Mouse (Mus musculus) heart, postnatal 0 days (tissue): Measurements from ENCODE around the gene Nfic. TPM values are rescaled to one million over a fixed set of nuclear protein-coding genes. Genes with fewer than 3 reads are reported as not detected.

Source experiments
- ATAC-seq: fragments of 200-750 bp; cut with Nextera tagmentation; 2 replicates; pipeline ENCODE4 v1.8.0; 2017; ENCODE audit warnings: low read depth, moderate number of reproducible peaks, moderate library complexity; ENCODE audit not compliant: insufficient read depth
- DNase-seq: peaks from one replicate; pipeline ENCODE4 v3.0.0-alpha.2; 2016; ENCODE audit warnings: low spot score
- H3K27ac ChIP-seq: fragments of 300-500 bp; sonication (generic); 2 replicates; pipeline ENCODE4 v1.5.1; 2014; ENCODE audit warnings: low read depth, mild to moderate bottlenecking
- H3K27me3 ChIP-seq: fragments of 300-500 bp; sonication (generic); 2 replicates; pipeline ENCODE4 v1.6.1; 2014; ENCODE audit warnings: low read length, mixed read lengths; ENCODE audit not compliant: control insufficient read depth, insufficient read depth
- H3K36me3 ChIP-seq: fragments of 300-500 bp; sonication (generic); replicated peaks from 2 replicates; pipeline ENCODE4 v1.6.1; 2014; ENCODE audit warnings: low read length, mixed read lengths; ENCODE audit not compliant: control insufficient read depth, insufficient read depth
- H3K4me1 ChIP-seq: fragments of 300-500 bp; sonication (generic); 2 replicates; pipeline ENCODE4 v1.6.1; 2014; ENCODE audit warnings: antibody characterized with exemption; ENCODE audit not compliant: control insufficient read depth, insufficient read depth
- H3K4me2 ChIP-seq: fragments of 300-500 bp; sonication (generic); 2 replicates; pipeline ENCODE4 v1.6.1; 2014; ENCODE audit warnings: low read depth, mild to moderate bottlenecking, low read length, moderate library complexity
- H3K4me3 ChIP-seq: fragments of 300-500 bp; sonication (generic); 2 replicates; pipeline ENCODE4 v1.5.1; 2014; ENCODE audit warnings: low read depth, low read length
- H3K9ac ChIP-seq: fragments of 300-500 bp; sonication (generic); replicated peaks from 2 replicates; pipeline ENCODE4 v1.6.1; 2014; ENCODE audit warnings: low read depth, low read length, mixed read lengths
- H3K9me3 ChIP-seq: fragments of 300-500 bp; sonication (generic); replicated peaks from 2 replicates; pipeline ENCODE4 v1.6.1; 2016; ENCODE audit warnings: low read length; ENCODE audit not compliant: control insufficient read depth
- CTCF ChIP-seq: IDR thresholded peaks from 2 replicates; pipeline ENCODE4 v1.5.1; 2016; ENCODE audit warnings: antibody characterized with exemption, control low read depth, low read depth
- EP300 ChIP-seq: IDR thresholded peaks from 2 replicates; pipeline ENCODE4 v1.6.1; 2016; ENCODE audit warnings: antibody characterized with exemption, low read depth
- WGBS: fragments of 180-500 bp; shearing (Covaris S2); extraction: QIAGEN DNeasy Blood & Tissue Kit; methylation state at CpG from one replicate; pipeline ENCODE4 v1.1.7; 2014; 5-methylcytosine and 5-hydroxymethylcytosine counted together
- microRNA-seq: library from miRNA; unstranded; fragments of <30 nt; microRNA quantifications from one replicate; pipeline ENCODE4, GENCODE M21; 2016
- polyA plus RNA-seq: library from polyadenylated mRNA; unstranded; fragments of >200 nt; fragmentation: Nextera tagmentation; extraction: Ambion mirVana; gene quantifications from 2 replicates; pipeline ENCODE4 v1.2.1, GENCODE M21; 2015
- total RNA-seq: library from RNA; depleted of rRNA; stranded (reverse); fragments of >200 nt; gene quantifications from 2 replicates; pipeline ENCODE4 v1.2.3, GENCODE M21; 2014; ENCODE audit warnings: low replicate concordance; rRNA removed

Nfic gene
- total and polyA plus RNA-seq, 2 experiments from 2014 or later = 47.6 to 73.7 TPM

- H3K9me3 ChIP-seq = no peaks in the 10 kb centered on the region
- peaks cover 24% of the 10 kb centered on the region for H3K36me3 ChIP-seq
- H3K27me3 ChIP-seq = peaks cover 19% of the 10 kb centered on the region
- no peak overlapping the region for H3K4me2 ChIP-seq
- H3K27ac ChIP-seq = no peak overlapping the region
- TF ChIP-seq CTCF = peak; percentile 11; the same call in 1 of the 2 replicates
- no peak for TF ChIP-seq EP300
- no peak overlapping the region for H3K9ac ChIP-seq
- 34% methylated on average over 54 of the region's 55 CpGs for WGBS
- ATAC-seq (no peak), DNase-seq (no peak)
- H3K4me1 ChIP-seq = peaks cover 13% of the 10 kb centered on the region
- no peak overlapping the region for H3K4me3 ChIP-seq
These were observed 108.9 kb downstream of the Nfic start for GRCm38 (mm10) chr10:81346453-81347067.

Small RNA genes within 50 kb of the gene (microRNA-seq; reads per million reads assigned to microRNA genes)
- not detected for gene Gm25595
- 2.0 reads per million, percentile 5 among the genes with 10 or more reads in this experiment for gene Mir1191b
- gene Mir6913 = 0.54 reads per million

Other genes starting within 250 kb of the Nfic start
Only the 30 nearest of the 31 such genes appear.
- gene Atcay, start 224.8 kb downstream of the Nfic start, total RNA-seq = 0.58 TPM in 1 of 2 replicates, not detected in the other
- gene Atcay, start 224.8 kb downstream of the Nfic start, polyA plus RNA-seq = 0.25 TPM in 2 replicates
- 7.0 and 10.2 TPM in 2 replicates for gene Zfr2, start 222.5 kb downstream of the Nfic start, total RNA-seq
- 2.2 and 2.6 TPM in 2 replicates for gene Zfr2, start 222.5 kb downstream of the Nfic start, polyA plus RNA-seq
- 0.31 and 0.66 TPM in 2 replicates for gene Matk, start 202.7 kb downstream of the Nfic start, total RNA-seq
- gene Matk, start 202.7 kb downstream of the Nfic start, polyA plus RNA-seq = 0.42 and 0.51 TPM in 2 replicates
- 272 and 288 TPM in 2 replicates for gene Mrpl54, start 188.7 kb downstream of the Nfic start, total RNA-seq
- gene Mrpl54, start 188.7 kb downstream of the Nfic start, polyA plus RNA-seq = 264 and 272 TPM in 2 replicates
- 84.8 and 114 TPM in 2 replicates for gene Apba3, start 188.7 kb downstream of the Nfic start, total RNA-seq
- gene Apba3, start 188.7 kb downstream of the Nfic start, polyA plus RNA-seq = 45.2 and 46.1 TPM in 2 replicates
- gene Tjp3, start 164.1 kb downstream of the Nfic start, total RNA-seq = 0.12 and 2.3 TPM in 2 replicates
- gene Tjp3, start 164.1 kb downstream of the Nfic start, polyA plus RNA-seq = 0.51 and 0.62 TPM in 2 replicates
- 38.5 and 44.3 TPM in 2 replicates for gene Pip5k1c, start 162.7 kb downstream of the Nfic start, total RNA-seq
- gene Pip5k1c, start 162.7 kb downstream of the Nfic start, polyA plus RNA-seq = 20.9 and 21.4 TPM in 2 replicates
- gene Cactin, start 134.5 kb downstream of the Nfic start, total RNA-seq = 14.3 and 14.9 TPM in 2 replicates
- gene Cactin, start 134.5 kb downstream of the Nfic start, polyA plus RNA-seq = 12.8 and 13.7 TPM in 2 replicates
- gene Tbxa2r, start 126.9 kb downstream of the Nfic start, total RNA-seq = 4.7 and 10.5 TPM in 2 replicates
- 6.3 and 7.0 TPM in 2 replicates for gene Tbxa2r, start 126.9 kb downstream of the Nfic start, polyA plus RNA-seq
- 0.08 and 0.12 TPM in 2 replicates for gene Gipc3, start 112.4 kb downstream of the Nfic start, total RNA-seq
- gene Gipc3, start 112.4 kb downstream of the Nfic start, polyA plus RNA-seq = 0.16 and 0.21 TPM in 2 replicates
- 63.9 and 80.7 TPM in 2 replicates for gene Hmg20b, start 105.2 kb downstream of the Nfic start, total RNA-seq
- 92.3 and 94.5 TPM in 2 replicates for gene Hmg20b, start 105.2 kb downstream of the Nfic start, polyA plus RNA-seq
- gene Mfsd12, start 98.1 kb downstream of the Nfic start, total RNA-seq = 20.2 and 30.5 TPM in 2 replicates
- gene Mfsd12, start 98.1 kb downstream of the Nfic start, polyA plus RNA-seq = 10.3 and 11.4 TPM in 2 replicates
- not detected in 2 replicates for gene 4930404N11Rik, start 89.8 kb downstream of the Nfic start, total RNA-seq
- 0.68 and 1.0 TPM in 2 replicates for gene 4930404N11Rik, start 89.8 kb downstream of the Nfic start, polyA plus RNA-seq
- gene Fzr1, start 77.1 kb downstream of the Nfic start, total RNA-seq = 47.6 and 53.9 TPM in 2 replicates
- 45.8 and 48.4 TPM in 2 replicates for gene Fzr1, start 77.1 kb downstream of the Nfic start, polyA plus RNA-seq
- 123 and 139 TPM in 2 replicates for gene Dohh, start 71.2 kb downstream of the Nfic start, total RNA-seq
- 75.2 and 77.6 TPM in 2 replicates for gene Dohh, start 71.2 kb downstream of the Nfic start, polyA plus RNA-seq
- 0.11 TPM in 1 of 2 replicates, not detected in the other for gene Gm48551, start 71.2 kb downstream of the Nfic start, total RNA-seq
- gene Gm48551, start 71.2 kb downstream of the Nfic start, polyA plus RNA-seq = 0.43 and 1.1 TPM in 2 replicates
- not detected in 2 replicates for gene Gm48552, start 66.6 kb downstream of the Nfic start, total RNA-seq
- 0.45 and 0.70 TPM in 2 replicates for gene Gm48552, start 66.6 kb downstream of the Nfic start, polyA plus RNA-seq
- 6.6 and 7.8 TPM in 2 replicates for gene Smim24, start 62.6 kb downstream of the Nfic start, total RNA-seq
- 3.3 and 3.8 TPM in 2 replicates for gene Smim24, start 62.6 kb downstream of the Nfic start, polyA plus RNA-seq
- gene Celf5, start 27.1 kb upstream of the Nfic start, total RNA-seq = not detected in 2 replicates
- 0.07 and 0.08 TPM in 2 replicates for gene Celf5, start 27.1 kb upstream of the Nfic start, polyA plus RNA-seq
- 88.5 and 91.5 TPM in 2 replicates for gene Ncln, start 40.8 kb upstream of the Nfic start, total RNA-seq
- 27.1 and 30.5 TPM in 2 replicates for gene Ncln, start 40.8 kb upstream of the Nfic start, polyA plus RNA-seq
- gene S1pr4, start 44.5 kb upstream of the Nfic start, total RNA-seq = 0.66 TPM in 1 of 2 replicates, not detected in the other
- gene S1pr4, start 44.5 kb upstream of the Nfic start, polyA plus RNA-seq = 0.34 and 0.43 TPM in 2 replicates
- 0.35 TPM in 1 of 2 replicates, not detected in the other for gene Gna15, start 68.6 kb upstream of the Nfic start, total RNA-seq
- gene Gna15, start 68.6 kb upstream of the Nfic start, polyA plus RNA-seq = 0.59 and 0.63 TPM in 2 replicates
- 68.2 and 83.9 TPM in 2 replicates for gene Gna11, start 89.6 kb upstream of the Nfic start, total RNA-seq
- 50.1 and 52.4 TPM in 2 replicates for gene Gna11, start 89.6 kb upstream of the Nfic start, polyA plus RNA-seq
- 851 and 870 TPM in 2 replicates for gene Aes, start 103.9 kb upstream of the Nfic start, total RNA-seq
- gene Aes, start 103.9 kb upstream of the Nfic start, polyA plus RNA-seq = 765 and 767 TPM in 2 replicates
- gene Tle2, start 118.9 kb upstream of the Nfic start, total RNA-seq = 6.8 and 10.4 TPM in 2 replicates
- 11.1 and 11.9 TPM in 2 replicates for gene Tle2, start 118.9 kb upstream of the Nfic start, polyA plus RNA-seq
- 18.6 and 41.4 TPM in 2 replicates for gene Tle6, start 145.4 kb upstream of the Nfic start, total RNA-seq
- 19.3 and 23.1 TPM in 2 replicates for gene Tle6, start 145.4 kb upstream of the Nfic start, polyA plus RNA-seq
- gene BC025920, start 150.6 kb upstream of the Nfic start, total RNA-seq = 1.7 and 2.7 TPM in 2 replicates
- 0.38 and 0.44 TPM in 2 replicates for gene BC025920, start 150.6 kb upstream of the Nfic start, polyA plus RNA-seq
- 10.9 and 24.7 TPM in 2 replicates for gene Sirt6, start 172.2 kb upstream of the Nfic start, total RNA-seq
- gene Sirt6, start 172.2 kb upstream of the Nfic start, polyA plus RNA-seq = 16.2 and 16.6 TPM in 2 replicates
- gene Ankrd24, start 172.9 kb upstream of the Nfic start, total RNA-seq = 48.5 and 54.5 TPM in 2 replicates
- 8.9 and 9.1 TPM in 2 replicates for gene Ankrd24, start 172.9 kb upstream of the Nfic start, polyA plus RNA-seq
- 1.5 and 2.6 TPM in 2 replicates for gene Gm10778, start 193.4 kb upstream of the Nfic start, total RNA-seq
- gene Gm10778, start 193.4 kb upstream of the Nfic start, polyA plus RNA-seq = 2.3 and 2.6 TPM in 2 replicates